Mouse (Mus musculus) stomach, embryonic 16.5 days (tissue): ENCODE results near the gene Lrrc4b. TPM values are rescaled to one million over a fixed set of nuclear protein-coding genes. Genes with fewer than 3 reads are reported as not detected.
A peak's percentile ranks its signal among the peaks of the same experiment; 100 is the strongest.

Experiments
- ATAC-seq: fragments of 200-750 bp; cut with Nextera tagmentation; 2 replicates; pipeline ENCODE4 v1.8.0; 2017; ENCODE audit warnings: moderate number of reproducible peaks, moderate TSS enrichment; ENCODE audit not compliant: insufficient read depth, low FRiP score
- H3K27ac ChIP-seq: fragments of 300-500 bp; sonication (generic); 2 replicates; pipeline ENCODE4 v1.5.1; 2014; ENCODE audit warnings: low read length
- H3K27me3 ChIP-seq: fragments of 300-500 bp; sonication (generic); 2 replicates; pipeline ENCODE4 v1.6.1; 2014; ENCODE audit warnings: low read length, control low read depth, mixed read lengths; ENCODE audit not compliant: control insufficient read depth, insufficient read depth
- H3K36me3 ChIP-seq: fragments of 300-500 bp; sonication (generic); 2 replicates; pipeline ENCODE4 v1.6.1; 2014; ENCODE audit warnings: low read length; ENCODE audit not compliant: control insufficient read depth, insufficient read depth
- H3K4me1 ChIP-seq: fragments of 300-500 bp; sonication (generic); 2 replicates; pipeline ENCODE4 v1.6.1; 2014; ENCODE audit warnings: low read length, control low read depth, mixed read lengths; ENCODE audit not compliant: control insufficient read depth, insufficient read depth
- H3K4me2 ChIP-seq: fragments of 300-500 bp; sonication (generic); 2 replicates; pipeline ENCODE4 v1.6.1; 2014; ENCODE audit warnings: low read depth, low read length, mixed read lengths
- H3K4me3 ChIP-seq: fragments of 300-500 bp; sonication (generic); replicated peaks from 2 replicates; pipeline ENCODE4 v1.5.1; 2014; ENCODE audit warnings: mild to moderate bottlenecking, low read length
- H3K9ac ChIP-seq: fragments of 300-500 bp; sonication (generic); 2 replicates; pipeline ENCODE4 v1.6.1; 2014; ENCODE audit warnings: low read length
- H3K9me3 ChIP-seq: fragments of 300-500 bp; sonication (generic); replicated peaks from 2 replicates; pipeline ENCODE4 v1.6.1; 2016; ENCODE audit warnings: low read length, control low read depth; ENCODE audit not compliant: control insufficient read depth
- WGBS: fragments of 180-500 bp; shearing (Covaris S2); extraction: QIAGEN DNeasy Blood & Tissue Kit; methylation state at CpG from one replicate; pipeline ENCODE4 v1.1.7; 2014; 5-methylcytosine and 5-hydroxymethylcytosine counted together
- polyA plus RNA-seq: library from polyadenylated mRNA; unstranded; fragments of >200 nt; fragmentation: Nextera tagmentation; extraction: Ambion mirVana; gene quantifications from 2 replicates; pipeline ENCODE4 v1.2.1, GENCODE M21; 2015

The Lrrc4b gene
- polyA plus RNA-seq, 1 experiment from 2014 or later: 0.52 TPM

GRCm38 (mm10) chr7:44441648-44442109 is 12.9 kb downstream of the Lrrc4b start:
- Histone ChIP-seq H3K27me3 (peaks cover 72% of the 10 kb centered on the region), H3K36me3 (no peaks in the 10 kb centered on the region), H3K4me2 (peak overlapping the region; percentile 11), H3K4me1 (no peaks in the 10 kb centered on the region), H3K4me3 (peak overlapping the region; percentile 19), H3K27ac (no peak overlapping the region), H3K9ac (peak overlapping the region; percentile 46; the same call in 1 of the 2 replicates), H3K9me3 (no peaks in the 10 kb centered on the region)
- WGBS: 2% methylated on average over 14 of the region's 14 CpGs
- ATAC-seq: peak; percentile 53; the same call in 1 of the 2 replicates

DNA sequence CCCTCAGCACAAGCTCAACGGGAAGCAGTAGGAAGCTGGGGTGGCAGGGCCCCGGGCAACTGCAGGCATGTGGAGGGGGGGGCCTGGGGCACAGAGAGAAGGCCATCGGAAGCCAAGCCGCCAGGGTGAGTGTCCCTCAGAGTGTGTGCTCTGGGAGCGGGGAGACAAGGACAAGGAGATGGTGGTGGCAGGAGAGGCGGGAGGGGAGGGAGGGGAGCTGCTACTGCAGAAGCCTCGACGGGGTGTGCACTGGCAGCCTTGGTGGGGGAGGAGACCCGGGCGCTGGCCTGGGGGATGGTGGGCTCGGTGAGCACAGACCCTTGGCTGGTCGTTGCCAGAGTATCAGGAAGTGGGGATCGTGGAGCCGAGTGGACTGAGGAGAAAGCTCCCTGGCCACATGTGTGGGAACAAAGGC is 13.6 kb downstream of the Lrrc4b start:
- Histone ChIP-seq H3K27ac (no peak overlapping the region), H3K9ac (peak overlapping the region; percentile 46; the same call in 1 of the 2 replicates), H3K9me3 (no peaks in the 10 kb centered on the region), H3K36me3 (no peaks in the 10 kb centered on the region), H3K4me3 (peak overlapping the region; percentile 19), H3K4me1 (no peaks in the 10 kb centered on the region), H3K4me2 (peak overlapping the region; percentile 11), H3K27me3 (peaks cover 72% of the 10 kb centered on the region)
- ATAC-seq: no peak
- 0% methylated on average over 14 of the region's 14 CpGs for WGBS

GRCm38 (mm10) chr7:44443268-44444173 is 14.7 kb downstream of the Lrrc4b start:
- H3K4me3 ChIP-seq: peak overlapping the region; percentile 19
- ATAC-seq: no peak
- H3K27me3 ChIP-seq: peaks cover 68% of the 10 kb centered on the region
- no peak overlapping the region for H3K9ac ChIP-seq
- H3K36me3 ChIP-seq: no peaks in the 10 kb centered on the region
- H3K9me3 ChIP-seq: no peaks in the 10 kb centered on the region
- WGBS: 9% methylated on average over 20 of the region's 20 CpGs
- no peaks in the 10 kb centered on the region for H3K4me1 ChIP-seq
- no peak overlapping the region for H3K27ac ChIP-seq
- H3K4me2 ChIP-seq: 0 out of 2 replicates have a peak overlapping the region, but pooled peaks have one; percentile 5

GRCm38 (mm10) chr7:44444886-44445527 is 16.2 kb downstream of the Lrrc4b start:
- peaks cover 66% of the 10 kb centered on the region for H3K27me3 ChIP-seq
- H3K9me3 ChIP-seq: no peaks in the 10 kb centered on the region
- ATAC-seq: no peak
- H3K27ac ChIP-seq: no peak overlapping the region
- WGBS: 13% methylated on average over 29 of the region's 29 CpGs
- H3K4me2 ChIP-seq: no peak overlapping the region
- no peak overlapping the region for H3K9ac ChIP-seq
- no peaks in the 10 kb centered on the region for H3K4me1 ChIP-seq
- H3K4me3 ChIP-seq: no peak overlapping the region
- H3K36me3 ChIP-seq: no peaks in the 10 kb centered on the region

- Histone ChIP-seq H3K4me2 (no peak overlapping the region), H3K9ac (no peak overlapping the region), H3K27me3 (peaks cover 60% of the 10 kb centered on the region), H3K27ac (no peak overlapping the region), H3K4me1 (no peaks in the 10 kb centered on the region), H3K9me3 (no peaks in the 10 kb centered on the region), H3K36me3 (no peaks in the 10 kb centered on the region), H3K4me3 (no peak overlapping the region)
- ATAC-seq: no peak
- WGBS: 14% methylated on average over 7 of the region's 7 CpGs
Observed at GRCm38 (mm10) chr7:44445528-44445923, 16.7 kb downstream of the Lrrc4b start.

- ATAC-seq: no peak
- Histone ChIP-seq H3K4me2 (no peak overlapping the region), H3K27ac (no peak overlapping the region), H3K4me1 (no peaks in the 10 kb centered on the region), H3K4me3 (no peak overlapping the region), H3K9me3 (no peaks in the 10 kb centered on the region), H3K36me3 (no peaks in the 10 kb centered on the region), H3K9ac (no peak overlapping the region), H3K27me3 (peaks cover 53% of the 10 kb centered on the region)
- WGBS: 34% methylated on average over 12 of the region's 12 CpGs
Observed at GRCm38 (mm10) chr7:44446070-44446855, 17.4 kb downstream of the Lrrc4b start.

- Histone ChIP-seq H3K27me3 (no peaks in the 10 kb centered on the region), H3K27ac (no peak overlapping the region), H3K36me3 (no peaks in the 10 kb centered on the region), H3K9ac (no peak overlapping the region), H3K9me3 (no peaks in the 10 kb centered on the region), H3K4me3 (no peak overlapping the region), H3K4me2 (no peak overlapping the region), H3K4me1 (no peaks in the 10 kb centered on the region)
- no peak for ATAC-seq
- WGBS: 11% methylated on average over 3 of the region's 3 CpGs
Observed at GRCm38 (mm10) chr7:44453256-44453655, 24.4 kb downstream of the Lrrc4b start.

DNA sequence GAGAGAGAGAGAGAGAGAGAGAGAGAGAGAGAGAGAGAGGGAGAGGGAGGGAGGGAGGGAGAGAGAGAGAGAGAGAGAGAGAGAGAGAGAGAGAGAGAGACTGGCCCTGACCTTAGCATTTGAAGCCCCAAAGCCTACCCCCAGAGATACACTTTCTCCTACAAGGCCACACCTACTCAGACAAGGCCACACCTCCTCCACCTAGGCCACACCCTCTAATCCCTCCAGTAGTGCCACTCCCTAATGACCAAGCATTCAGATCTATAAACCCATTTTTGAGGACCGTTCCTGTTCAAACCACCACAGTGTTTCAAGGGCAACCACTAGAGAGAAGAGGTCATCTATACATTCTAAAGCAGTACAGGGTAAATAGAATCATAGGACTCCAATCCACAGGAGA is 27.5 kb downstream of the Lrrc4b start:
- H3K36me3 ChIP-seq: no peaks in the 10 kb centered on the region
- no peak overlapping the region for H3K4me2 ChIP-seq
- no peak for ATAC-seq
- 80% methylated on average over 1 of the region's 1 CpGs for WGBS
- H3K9me3 ChIP-seq: no peaks in the 10 kb centered on the region
- H3K4me1 ChIP-seq: no peaks in the 10 kb centered on the region
- H3K27me3 ChIP-seq: peaks cover 15% of the 10 kb centered on the region
- H3K4me3 ChIP-seq: no peak overlapping the region
- no peak overlapping the region for H3K9ac ChIP-seq
- H3K27ac ChIP-seq: no peak overlapping the region
